Mouse (Mus musculus) embryonic facial prominence, embryonic 12.5 days (tissue): Measurements from ENCODE around the gene Vegfc. TPM values are rescaled to one million over a fixed set of nuclear protein-coding genes. Genes with fewer than 3 reads are reported as not detected.
A peak's percentile ranks its signal among the peaks of the same experiment; 100 is the strongest.

Experiments
- ATAC-seq: fragments of 200-750 bp; cut with Nextera tagmentation; 2 replicates; pipeline ENCODE4 v1.8.0; 2017; ENCODE audit not compliant: insufficient number of reproducible peaks, insufficient read depth, low FRiP score, low TSS enrichment
- H3K27ac ChIP-seq: fragments of 300-500 bp; sonication (generic); 2 replicates; pipeline ENCODE4 v1.5.1; 2016; ENCODE audit warnings: mild to moderate bottlenecking
- H3K27me3 ChIP-seq: fragments of 300-500 bp; sonication (generic); 2 replicates; pipeline ENCODE4 v1.6.1; 2016; ENCODE audit warnings: mild to moderate bottlenecking, moderate library complexity
- H3K36me3 ChIP-seq: fragments of 300-500 bp; sonication (generic); 2 replicates; pipeline ENCODE4 v1.6.1; 2016; ENCODE audit warnings: mild to moderate bottlenecking
- H3K4me1 ChIP-seq: fragments of 300-500 bp; sonication (generic); 2 replicates; pipeline ENCODE4 v1.6.1; 2016
- H3K4me2 ChIP-seq: fragments of 300-500 bp; sonication (generic); replicated peaks from 2 replicates; pipeline ENCODE4 v1.6.1; 2016; ENCODE audit warnings: mild to moderate bottlenecking, moderate library complexity
- H3K4me3 ChIP-seq: fragments of 300-500 bp; sonication (generic); 2 replicates; pipeline ENCODE4 v1.5.1; 2016; ENCODE audit warnings: mild to moderate bottlenecking
- H3K9ac ChIP-seq: fragments of 300-500 bp; sonication (generic); 2 replicates; pipeline ENCODE4 v1.6.1; 2016; ENCODE audit warnings: mild to moderate bottlenecking, moderate library complexity
- H3K9me3 ChIP-seq: fragments of 300-500 bp; sonication (generic); 2 replicates; pipeline ENCODE4 v1.6.1; 2016; ENCODE audit warnings: mild to moderate bottlenecking, moderate library complexity
- WGBS: fragments of 180-500 bp; shearing (Covaris S2); methylation state at CpG from one replicate; pipeline ENCODE4 v1.1.7; 2016; 5-methylcytosine and 5-hydroxymethylcytosine counted together
- polyA plus RNA-seq: library from polyadenylated mRNA; unstranded; fragments of >200 nt; fragmentation: Nextera tagmentation; extraction: Ambion mirVana; gene quantifications from 2 replicates; pipeline ENCODE4 v1.2.1, GENCODE M21; 2016

Gene Vegfc
- polyA plus RNA-seq, 1 experiment from 2014 or later: 11.7 TPM

DNA sequence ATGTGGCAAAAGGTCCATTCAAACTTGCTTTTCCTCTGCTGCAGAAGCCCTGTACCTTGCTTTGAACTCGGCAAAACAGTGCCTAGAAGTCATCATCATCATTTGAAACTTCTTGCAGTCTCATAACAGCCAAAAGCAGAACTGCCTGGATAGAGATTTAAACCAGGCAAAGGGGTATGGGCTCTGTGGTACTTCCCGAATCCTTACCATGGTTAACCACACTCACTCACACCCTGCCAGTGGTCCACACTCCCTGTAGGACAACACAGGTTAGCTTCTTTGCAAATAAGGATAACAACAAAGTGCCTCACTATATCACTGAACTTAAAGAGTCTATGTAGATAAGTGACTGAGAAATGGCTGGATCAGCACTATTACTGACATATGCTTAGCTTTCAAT, 9.7 kb downstream of the Vegfc start:
- Histone ChIP-seq H3K9ac (no peak overlapping the region), H3K27me3 (no peaks in the 10 kb centered on the region), H3K4me1 (no peaks in the 10 kb centered on the region), H3K36me3 (no peaks in the 10 kb centered on the region), H3K4me3 (no peak overlapping the region), H3K4me2 (no peak overlapping the region), H3K27ac (no peak overlapping the region), H3K9me3 (no peaks in the 10 kb centered on the region)
- 83% methylated on average over 2 of the region's 2 CpGs for WGBS
- ATAC-seq: no peak

DNA sequence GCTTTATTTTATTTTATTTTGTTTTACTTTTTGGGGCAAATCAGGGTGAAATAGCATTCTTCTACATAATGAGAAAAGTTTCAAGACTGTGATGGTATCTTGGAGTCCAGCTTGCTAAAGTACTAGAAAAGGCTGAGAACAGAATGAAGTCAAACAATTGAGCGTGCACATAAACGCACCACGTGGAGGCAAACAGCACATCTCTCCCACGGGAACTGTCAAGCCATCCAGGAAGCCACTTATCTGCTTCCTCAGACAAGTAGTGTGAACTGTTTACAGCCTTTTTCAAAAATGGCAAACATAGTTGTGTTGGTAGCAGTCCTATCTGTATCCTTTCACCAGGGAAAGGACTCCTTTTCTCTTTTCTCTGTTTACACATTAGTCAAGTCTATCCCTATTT, 11.8 kb downstream of the Vegfc start:
- Histone ChIP-seq H3K27me3 (no peaks in the 10 kb centered on the region), H3K9me3 (no peaks in the 10 kb centered on the region), H3K36me3 (no peaks in the 10 kb centered on the region), H3K27ac (no peak overlapping the region), H3K4me3 (no peak overlapping the region), H3K4me2 (no peak overlapping the region), H3K9ac (no peak overlapping the region), H3K4me1 (no peaks in the 10 kb centered on the region)
- ATAC-seq: no peak
- WGBS: 46% methylated on average over 4 of the region's 4 CpGs

DNA sequence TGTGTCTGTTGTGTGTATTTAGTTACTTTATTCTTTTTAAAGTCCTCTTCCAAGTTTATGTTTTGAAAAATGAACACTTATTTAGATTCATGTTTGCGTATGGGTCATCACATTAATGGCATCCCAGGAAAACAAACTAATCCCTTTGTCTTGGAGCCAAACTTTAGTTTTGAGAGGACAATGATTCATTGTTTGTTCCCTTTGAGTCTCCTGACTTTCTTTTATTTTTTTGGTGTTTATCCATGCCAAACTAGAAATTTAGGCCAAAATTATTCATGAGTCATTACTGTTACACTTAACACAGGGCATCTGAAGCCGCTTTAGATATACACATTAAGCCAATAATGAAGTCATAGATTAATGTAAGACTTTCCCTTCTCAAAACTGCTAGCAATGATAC, 12.5 kb downstream of the Vegfc start:
- no peaks in the 10 kb centered on the region for H3K9me3 ChIP-seq
- ATAC-seq: no peak
- H3K4me2 ChIP-seq: no peak overlapping the region
- no peak overlapping the region for H3K9ac ChIP-seq
- WGBS: 91% methylated on average over 2 of the region's 2 CpGs
- H3K27ac ChIP-seq: no peak overlapping the region
- no peaks in the 10 kb centered on the region for H3K27me3 ChIP-seq
- no peaks in the 10 kb centered on the region for H3K36me3 ChIP-seq
- no peaks in the 10 kb centered on the region for H3K4me1 ChIP-seq
- no peak overlapping the region for H3K4me3 ChIP-seq

DNA sequence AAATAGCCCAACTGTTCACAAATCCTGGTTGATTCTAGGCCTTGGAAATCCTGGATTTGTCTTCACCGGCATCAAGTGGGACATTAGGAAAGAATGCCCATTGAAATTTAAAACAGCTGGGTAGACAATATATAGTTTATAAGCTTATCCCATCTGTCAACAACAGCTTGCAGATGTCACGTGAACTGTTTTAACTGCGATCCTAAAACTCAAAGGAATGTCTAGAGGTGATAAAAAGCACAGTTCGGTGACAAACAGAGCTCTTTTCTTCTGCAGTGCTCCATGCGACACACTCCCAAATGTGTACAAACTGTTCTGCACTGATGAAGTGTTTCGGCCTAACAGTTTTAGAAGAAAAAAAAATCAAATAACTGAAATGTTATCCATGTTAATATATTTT, 22.7 kb downstream of the Vegfc start:
- Histone ChIP-seq H3K27ac (no peak overlapping the region), H3K4me3 (no peak overlapping the region), H3K36me3 (no peaks in the 10 kb centered on the region), H3K4me2 (no peak overlapping the region), H3K4me1 (no peaks in the 10 kb centered on the region), H3K9me3 (no peaks in the 10 kb centered on the region), H3K27me3 (no peaks in the 10 kb centered on the region), H3K9ac (no peak overlapping the region)
- 46% methylated on average over 6 of the region's 6 CpGs for WGBS
- no peak for ATAC-seq

DNA sequence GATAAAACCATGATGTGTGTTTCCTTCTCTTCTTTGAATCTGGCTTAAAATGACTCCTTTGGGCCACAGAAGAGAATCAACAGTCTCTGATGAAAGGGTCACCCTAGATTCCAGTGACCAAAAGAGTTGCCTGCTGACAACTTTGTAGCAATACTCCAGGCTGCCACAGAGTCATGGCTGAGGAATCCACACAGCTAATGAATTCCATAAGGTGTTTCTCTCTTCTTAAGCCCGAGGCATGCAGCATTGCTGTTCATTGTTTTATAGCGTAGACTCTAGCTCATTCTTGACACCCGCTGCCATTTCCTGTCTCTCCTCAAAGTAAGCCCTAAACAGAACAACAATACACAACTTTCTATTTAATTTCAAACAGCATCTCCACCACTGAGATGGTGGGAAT, 37.2 kb downstream of the Vegfc start:
- Histone ChIP-seq H3K4me3 (no peak overlapping the region), H3K27me3 (no peaks in the 10 kb centered on the region), H3K27ac (no peak overlapping the region), H3K9ac (no peak overlapping the region), H3K36me3 (no peaks in the 10 kb centered on the region), H3K4me1 (no peaks in the 10 kb centered on the region), H3K4me2 (no peak overlapping the region), H3K9me3 (no peaks in the 10 kb centered on the region)
- WGBS: 9% methylated on average over 3 of the region's 3 CpGs
- ATAC-seq: no peak

DNA sequence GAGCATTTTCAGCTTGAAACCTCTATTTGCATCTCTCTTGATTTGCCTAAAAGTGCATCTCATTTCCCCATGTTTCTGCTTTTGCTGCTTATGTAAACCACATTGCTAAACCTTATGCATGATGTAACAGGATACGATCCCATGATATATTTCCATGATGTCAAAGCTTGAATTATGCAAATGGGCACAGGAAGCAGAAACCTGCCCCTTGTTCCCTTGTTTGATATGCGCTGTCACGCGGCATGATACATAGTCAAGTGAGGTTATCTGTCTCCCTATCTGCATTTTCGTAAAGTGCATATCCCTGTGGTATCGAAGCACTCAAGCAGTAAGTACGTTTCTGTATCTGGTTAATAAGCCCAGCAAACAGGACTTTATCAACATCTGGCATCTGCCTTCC, 42.7 kb downstream of the Vegfc start:
- ATAC-seq: no peak
- WGBS: 78% methylated on average over 7 of the region's 7 CpGs
- Histone ChIP-seq H3K36me3 (no peaks in the 10 kb centered on the region), H3K9me3 (no peaks in the 10 kb centered on the region), H3K27me3 (no peaks in the 10 kb centered on the region), H3K9ac (no peak overlapping the region), H3K4me1 (no peaks in the 10 kb centered on the region), H3K4me2 (no peak overlapping the region), H3K4me3 (no peak overlapping the region), H3K27ac (no peak overlapping the region)

DNA sequence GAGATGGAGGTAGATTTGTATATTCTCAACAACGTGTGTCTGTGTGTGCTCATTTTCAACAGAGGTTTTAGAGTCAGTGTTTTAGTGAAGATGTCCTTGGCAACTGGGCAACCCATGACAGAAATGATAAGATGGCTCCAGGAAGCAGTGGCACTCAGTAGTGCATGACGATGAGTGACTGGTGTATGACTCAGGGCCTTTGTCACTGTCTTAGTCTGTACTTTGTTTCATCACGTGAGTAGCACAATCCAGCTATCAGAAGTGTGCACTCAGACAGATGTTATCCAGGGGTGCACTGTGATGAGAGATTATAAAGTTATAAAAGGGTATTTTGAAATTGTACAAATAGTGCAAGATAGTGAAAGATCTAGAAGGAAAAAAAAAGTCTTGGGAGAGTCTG, 44.5 kb downstream of the Vegfc start:
- H3K9me3 ChIP-seq: no peaks in the 10 kb centered on the region
- no peak overlapping the region for H3K4me2 ChIP-seq
- no peak for ATAC-seq
- H3K27me3 ChIP-seq: no peaks in the 10 kb centered on the region
- H3K9ac ChIP-seq: no peak overlapping the region
- no peaks in the 10 kb centered on the region for H3K4me1 ChIP-seq
- no peak overlapping the region for H3K4me3 ChIP-seq
- no peak overlapping the region for H3K27ac ChIP-seq
- 76% methylated on average over 3 of the region's 3 CpGs for WGBS
- H3K36me3 ChIP-seq: no peaks in the 10 kb centered on the region

DNA sequence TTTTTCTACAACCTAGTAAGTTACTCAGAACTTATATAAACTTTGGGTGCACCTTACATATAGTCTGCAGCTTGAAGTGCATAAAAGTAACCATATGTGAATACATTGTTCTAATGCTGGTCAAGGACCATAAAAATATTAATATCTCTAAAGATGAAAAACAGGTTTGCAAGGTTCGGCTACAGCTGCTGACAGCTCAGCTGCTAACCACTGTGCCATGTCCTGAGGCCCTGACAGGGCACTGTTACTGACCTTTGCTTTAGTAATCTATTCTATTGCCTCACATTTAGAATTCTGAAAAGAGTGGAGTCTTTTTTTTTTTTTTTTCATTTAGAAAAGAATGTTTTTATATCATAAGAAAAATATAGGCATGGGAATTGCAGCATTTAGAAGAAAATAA, 44.9 kb downstream of the Vegfc start:
- WGBS: 48% methylated on average over 1 of the region's 1 CpGs
- Histone ChIP-seq H3K9me3 (no peaks in the 10 kb centered on the region), H3K4me3 (no peak overlapping the region), H3K27ac (no peak overlapping the region), H3K27me3 (no peaks in the 10 kb centered on the region), H3K9ac (no peak overlapping the region), H3K4me1 (no peaks in the 10 kb centered on the region), H3K36me3 (no peaks in the 10 kb centered on the region), H3K4me2 (no peak overlapping the region)
- ATAC-seq: no peak

DNA sequence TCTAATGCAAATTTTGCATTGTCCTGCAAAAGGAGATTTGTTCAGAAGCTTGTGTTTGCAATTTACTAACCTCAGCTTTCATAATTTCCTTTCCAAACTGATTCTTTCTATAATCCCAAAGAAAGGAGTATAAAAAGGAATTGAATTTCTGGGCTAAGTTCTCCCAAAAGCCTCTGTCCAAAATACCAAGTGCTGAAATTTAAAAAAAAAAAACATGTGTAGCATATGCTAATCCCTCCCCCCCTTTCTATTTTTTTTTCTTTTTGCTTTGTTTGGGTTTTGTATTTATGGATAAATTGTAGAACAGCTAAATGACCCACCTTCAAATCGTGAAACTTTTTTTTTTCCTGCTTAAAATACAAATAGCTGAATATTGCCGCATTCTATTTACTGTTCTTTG, 53.2 kb downstream of the Vegfc start:
- WGBS: 95% methylated on average over 2 of the region's 2 CpGs
- Histone ChIP-seq H3K27ac (no peak overlapping the region), H3K36me3 (no peaks in the 10 kb centered on the region), H3K9ac (no peak overlapping the region), H3K9me3 (no peaks in the 10 kb centered on the region), H3K4me3 (no peak overlapping the region), H3K4me1 (no peaks in the 10 kb centered on the region), H3K4me2 (no peak overlapping the region), H3K27me3 (no peaks in the 10 kb centered on the region)
- ATAC-seq: no peak

DNA sequence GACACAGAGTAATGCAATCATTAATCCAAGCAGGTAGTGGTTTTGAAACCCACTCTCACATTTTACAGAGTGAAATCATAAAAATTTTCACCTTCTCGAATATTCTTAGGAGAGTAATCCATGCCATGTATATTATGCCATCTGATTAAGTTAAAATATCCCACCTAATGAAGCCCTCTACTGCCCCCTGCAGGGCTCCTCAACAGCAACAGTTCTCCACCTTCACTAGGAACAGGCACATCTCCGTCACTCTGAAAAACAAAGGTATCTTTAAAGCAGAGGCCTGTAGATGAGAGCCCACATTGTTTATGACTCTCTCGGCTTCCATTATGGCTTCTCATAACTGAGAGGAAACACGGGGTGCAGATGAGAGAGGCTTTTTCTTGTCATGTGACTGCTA, 75.8 kb downstream of the Vegfc start:
- 47% methylated on average over 4 of the region's 4 CpGs for WGBS
- ATAC-seq: no peak
- no peak overlapping the region for H3K9ac ChIP-seq
- no peaks in the 10 kb centered on the region for H3K4me1 ChIP-seq
- no peaks in the 10 kb centered on the region for H3K9me3 ChIP-seq
- H3K4me2 ChIP-seq: no peak overlapping the region
- no peaks in the 10 kb centered on the region for H3K36me3 ChIP-seq
- H3K27ac ChIP-seq: no peak overlapping the region
- H3K4me3 ChIP-seq: no peak overlapping the region
- H3K27me3 ChIP-seq: no peaks in the 10 kb centered on the region

DNA sequence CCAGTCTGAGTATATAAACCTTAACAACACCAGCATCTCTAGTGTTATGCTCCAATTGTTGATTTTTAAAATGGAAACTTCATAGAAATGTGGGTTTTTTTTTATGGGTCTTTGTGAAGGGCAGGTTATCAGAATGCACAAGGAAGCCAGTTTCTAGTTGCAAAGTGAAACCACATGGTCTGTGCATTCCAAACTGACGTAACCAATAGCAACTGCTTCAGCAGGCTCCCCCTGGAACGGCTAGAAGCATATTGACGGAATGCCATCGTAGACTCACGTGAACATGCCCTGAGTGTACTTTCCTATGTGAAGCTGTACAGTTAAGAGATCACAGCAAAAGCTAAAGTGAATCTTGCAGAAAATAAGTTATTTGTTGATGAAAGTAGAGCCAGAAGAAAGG, 86.1 kb downstream of the Vegfc start:
- Histone ChIP-seq H3K4me1 (0 out of 2 replicates have a peak, but pooled peaks cover 3% of the 10 kb centered on the region), H3K9ac (no peak overlapping the region), H3K36me3 (no peaks in the 10 kb centered on the region), H3K4me2 (peak overlapping the region; percentile 34), H3K27ac (peak overlapping the region; percentile 63), H3K4me3 (no peak overlapping the region), H3K27me3 (no peaks in the 10 kb centered on the region), H3K9me3 (no peaks in the 10 kb centered on the region)
- whole genome bisulfite sequencing: 7% methylated on average over 5 of the region's 5 CpGs
- ATAC-seq: peak; percentile 83; the same call in 1 of the 2 replicates

DNA sequence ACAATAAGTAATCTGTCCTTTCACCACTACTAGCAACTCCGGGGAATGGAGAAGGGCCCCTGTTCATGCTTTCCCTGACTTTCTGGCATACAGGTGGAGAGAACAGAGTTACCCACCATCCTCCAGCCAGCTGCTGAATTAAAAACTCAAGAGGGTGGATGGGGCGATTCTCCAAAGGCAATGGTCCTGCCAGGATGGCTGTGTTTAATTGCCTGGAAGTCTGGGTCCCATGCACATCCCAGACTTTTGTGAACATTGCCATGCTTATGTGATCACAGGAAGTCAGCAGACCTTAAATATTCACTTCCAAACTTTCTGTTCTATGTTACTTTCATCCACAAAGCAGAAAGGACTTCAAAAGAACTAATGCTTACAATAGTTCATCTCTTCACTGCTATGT, 107.9 kb downstream of the Vegfc start:
- H3K27ac ChIP-seq: no peak overlapping the region
- H3K9me3 ChIP-seq: no peaks in the 10 kb centered on the region
- H3K36me3 ChIP-seq: no peaks in the 10 kb centered on the region
- no peak overlapping the region for H3K9ac ChIP-seq
- WGBS: 86% methylated on average over 2 of the region's 2 CpGs
- H3K4me1 ChIP-seq: no peaks in the 10 kb centered on the region
- ATAC-seq: no peak
- no peak overlapping the region for H3K4me2 ChIP-seq
- no peak overlapping the region for H3K4me3 ChIP-seq
- H3K27me3 ChIP-seq: no peaks in the 10 kb centered on the region

DNA sequence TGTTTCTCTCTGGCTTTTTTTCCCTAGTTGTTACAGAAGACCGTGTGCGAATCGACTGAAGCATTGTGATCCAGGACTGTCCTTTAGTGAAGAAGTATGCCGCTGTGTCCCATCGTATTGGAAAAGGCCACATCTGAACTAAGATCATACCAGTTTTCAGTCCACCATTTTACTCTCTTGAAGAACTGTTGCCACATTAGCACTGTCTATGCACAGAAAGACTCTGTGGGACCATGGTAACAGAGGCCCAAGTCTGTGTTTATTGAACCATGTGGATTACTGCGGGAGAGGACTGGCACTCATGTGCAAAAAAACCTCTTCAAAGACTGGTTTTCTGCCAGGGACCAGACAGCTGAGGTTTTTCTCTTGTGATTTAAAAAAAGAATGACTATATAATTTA, 108.5 kb downstream of the Vegfc start:
- Histone ChIP-seq H3K9ac (no peak overlapping the region), H3K36me3 (no peaks in the 10 kb centered on the region), H3K27me3 (no peaks in the 10 kb centered on the region), H3K9me3 (no peaks in the 10 kb centered on the region), H3K4me2 (no peak overlapping the region), H3K4me3 (no peak overlapping the region), H3K27ac (no peak overlapping the region), H3K4me1 (no peaks in the 10 kb centered on the region)
- no peak for ATAC-seq
- WGBS: 91% methylated on average over 6 of the region's 6 CpGs
